Mouse (Mus musculus) CD8-positive naive resting alpha-beta T cell, adult 2 months (primary cell): ENCODE data around the gene Thg1l.

Experiments
- DNase-seq, 2 experiments: peaks; one replicate each; pipeline ENCODE4 v3.0.0; 2022; ENCODE audit warnings: low read depth in 2 of 2, low spot score in 2 of 2

The Thg1l gene

GRCm38 (mm10) chr11:45955127-45955627 is at the start of gene Thg1l:
Thg1l (minus strand) TSS chr11:45955494.
- DNase-seq = peak; percentile 87 to 91

- no peak for DNase-seq
These were observed 36.8 kb upstream of the Thg1l start for GRCm38 (mm10) chr11:45992087-45992486.

GRCm38 (mm10) chr11:45991604-45992003 is 36.3 kb upstream of the Thg1l start:
- no peak for DNase-seq

- no peak for DNase-seq
These were observed 25.6 kb upstream of the Thg1l start for GRCm38 (mm10) chr11:45980893-45981253.

- DNase-seq = peak; percentile 11 to 18
These were observed 24.9 kb upstream of the Thg1l start, which contains the start of gene Sox30 for GRCm38 (mm10) chr11:45979946-45980892. Sox30 (plus strand) TSS chr11:45980310.

- DNase-seq = no peak
These were observed 20.8 kb upstream of the Thg1l start for GRCm38 (mm10) chr11:45976061-45976460.

GRCm38 (mm10) chr11:45974466-45974865 is 19.2 kb upstream of the Thg1l start:
- no peak for DNase-seq

- no peak for DNase-seq
These were observed 18.3 kb upstream of the Thg1l start for GRCm38 (mm10) chr11:45973635-45974034.

GRCm38 (mm10) chr11:45968466-45968865 is 13.2 kb upstream of the Thg1l start:
- DNase-seq = no peak

GRCm38 (mm10) chr11:45966896-45967295 is 11.6 kb upstream of the Thg1l start:
- DNase-seq = no peak

- no peak for DNase-seq
These were observed 4.7 kb upstream of the Thg1l start for GRCm38 (mm10) chr11:45960003-45960402.

GRCm38 (mm10) chr11:45959598-45959997 is 4.3 kb upstream of the Thg1l start:
- peak in 1 of 2 experiments; percentile 38 for DNase-seq

- DNase-seq = no peak
These were observed 7.8 kb downstream of the Thg1l start for GRCm38 (mm10) chr11:45947491-45947890.

- DNase-seq = no peak
These were observed 8.5 kb downstream of the Thg1l start for GRCm38 (mm10) chr11:45946796-45947195.

GRCm38 (mm10) chr11:45944643-45945156 is 10.6 kb downstream of the Thg1l start, which contains the start of gene Lsm11:
Lsm11 (minus strand) TSS chr11:45944935.
- DNase-seq = peak; percentile 99

- DNase-seq = peak; percentile 9 to 16
These were observed 11.2 kb downstream of the Thg1l start for GRCm38 (mm10) chr11:45943891-45944642.

GRCm38 (mm10) chr11:45943108-45943705 is 12.1 kb downstream of the Thg1l start:
- no peak for DNase-seq

- no peak for DNase-seq
These were observed 13.0 kb downstream of the Thg1l start for GRCm38 (mm10) chr11:45942281-45942680.

- DNase-seq = no peak
These were observed 16.4 kb downstream of the Thg1l start for GRCm38 (mm10) chr11:45938917-45939316.

GRCm38 (mm10) chr11:45937478-45937877 is 17.8 kb downstream of the Thg1l start:
- no peak for DNase-seq

- DNase-seq = no peak
These were observed 22.5 kb downstream of the Thg1l start for GRCm38 (mm10) chr11:45932771-45933170.
